Mouse (Mus musculus) stomach, embryonic 14.5 days (tissue): ENCODE measurements at regions not wholly inside any gene's neighbourhood (a gene's known extent, or its start where the extent isn't known, plus 50 kb on each side); places are given as distances from the start of the nearest gene placed in this dataset.
A peak's percentile ranks its signal among the peaks of the same experiment; 100 is the strongest.

Experiments used
- ATAC-seq: fragments of 200-750 bp; cut with Nextera tagmentation; 2 replicates; pipeline ENCODE4 v1.8.0; 2017; ENCODE audit warnings: low read depth, moderate TSS enrichment; ENCODE audit not compliant: insufficient number of reproducible peaks, insufficient read depth, low FRiP score
- H3K27ac ChIP-seq: fragments of 300-500 bp; sonication (generic); 2 replicates; pipeline ENCODE4 v1.5.1; 2014; ENCODE audit warnings: mild to moderate bottlenecking, low read length, moderate library complexity, mixed read lengths
- H3K27me3 ChIP-seq: fragments of 300-500 bp; sonication (generic); 2 replicates; pipeline ENCODE4 v1.6.1; 2014; ENCODE audit warnings: low read length, control low read depth, mixed read lengths; ENCODE audit not compliant: control insufficient read depth, insufficient read depth
- H3K36me3 ChIP-seq: fragments of 300-500 bp; sonication (generic); 2 replicates; pipeline ENCODE4 v1.6.1; 2014; ENCODE audit warnings: mild to moderate bottlenecking, control low read depth, low read length, moderate library complexity, mixed read lengths; ENCODE audit not compliant: control insufficient read depth, insufficient read depth
- H3K4me1 ChIP-seq: fragments of 300-500 bp; sonication (generic); 2 replicates; pipeline ENCODE4 v1.6.1; 2014; ENCODE audit warnings: low read length, control low read depth, mixed read lengths; ENCODE audit not compliant: control insufficient read depth, insufficient read depth
- H3K4me2 ChIP-seq: fragments of 300-500 bp; sonication (generic); replicated peaks from 2 replicates; pipeline ENCODE4 v1.6.1; 2014; ENCODE audit warnings: low read depth, low read length, control low read depth
- H3K4me3 ChIP-seq: fragments of 300-500 bp; sonication (generic); 2 replicates; pipeline ENCODE4 v1.5.1; 2014; ENCODE audit warnings: low read depth, low read length, control low read depth
- H3K9ac ChIP-seq: fragments of 300-500 bp; sonication (generic); replicated peaks from 2 replicates; pipeline ENCODE4 v1.6.1; 2014; ENCODE audit warnings: low read depth, mild to moderate bottlenecking, control low read depth, low read length, moderate library complexity, mixed read lengths
- H3K9me3 ChIP-seq: fragments of 300-500 bp; sonication (generic); 2 replicates; pipeline ENCODE4 v1.6.1; 2016; ENCODE audit warnings: low read depth, low read length, control low read depth; ENCODE audit not compliant: control insufficient read depth
- WGBS: fragments of 180-500 bp; shearing (Covaris S2); extraction: QIAGEN DNeasy Blood & Tissue Kit; methylation state at CpG from one replicate; pipeline ENCODE4 v1.1.7; 2014; 5-methylcytosine and 5-hydroxymethylcytosine counted together

DNA sequence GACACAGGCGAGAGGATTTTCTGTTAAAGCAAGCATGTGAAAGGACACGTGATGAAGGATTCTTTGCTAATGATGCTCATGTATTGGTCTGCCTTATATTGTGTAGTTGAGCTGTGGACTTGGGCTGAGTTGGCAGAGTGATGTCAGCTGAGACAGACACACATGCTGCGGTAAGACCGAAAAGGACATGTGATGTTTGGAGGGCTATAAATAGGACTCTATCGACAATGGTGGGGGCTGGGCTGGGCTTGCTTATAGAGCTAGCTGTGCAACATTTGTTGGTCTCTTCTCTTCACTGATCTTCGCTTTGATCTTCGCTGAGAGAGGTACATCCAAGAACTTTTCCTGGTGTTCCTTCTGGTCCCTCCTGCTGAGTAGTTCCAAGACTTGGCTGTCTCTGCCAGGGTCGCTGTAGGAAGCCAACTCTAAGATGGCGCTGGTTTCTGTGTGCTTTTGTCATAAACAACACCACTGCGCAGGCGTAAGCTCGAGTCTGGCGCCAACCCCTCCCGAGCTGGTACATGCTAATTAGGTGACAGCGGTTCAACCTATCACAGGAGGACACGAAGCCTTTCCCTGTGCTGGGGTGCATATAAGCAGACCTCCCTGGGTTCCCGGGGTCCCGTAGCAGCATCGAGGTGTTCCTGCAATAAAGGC, 145.8 kb upstream of the Tut7 start:
- Histone ChIP-seq H3K27ac (no peak overlapping the region), H3K36me3 (no peaks in the 10 kb centered on the region), H3K27me3 (no peaks in the 10 kb centered on the region), H3K4me1 (peaks cover 10% of the 10 kb centered on the region; the same call in 1 of the 2 replicates), H3K4me3 (no peak overlapping the region), H3K9ac (no peak overlapping the region), H3K4me2 (no peak overlapping the region), H3K9me3 (no peaks in the 10 kb centered on the region)
- WGBS, result 84% methylated on average over 19 of the region's 19 CpGs
- ATAC-seq, result no peak

DNA sequence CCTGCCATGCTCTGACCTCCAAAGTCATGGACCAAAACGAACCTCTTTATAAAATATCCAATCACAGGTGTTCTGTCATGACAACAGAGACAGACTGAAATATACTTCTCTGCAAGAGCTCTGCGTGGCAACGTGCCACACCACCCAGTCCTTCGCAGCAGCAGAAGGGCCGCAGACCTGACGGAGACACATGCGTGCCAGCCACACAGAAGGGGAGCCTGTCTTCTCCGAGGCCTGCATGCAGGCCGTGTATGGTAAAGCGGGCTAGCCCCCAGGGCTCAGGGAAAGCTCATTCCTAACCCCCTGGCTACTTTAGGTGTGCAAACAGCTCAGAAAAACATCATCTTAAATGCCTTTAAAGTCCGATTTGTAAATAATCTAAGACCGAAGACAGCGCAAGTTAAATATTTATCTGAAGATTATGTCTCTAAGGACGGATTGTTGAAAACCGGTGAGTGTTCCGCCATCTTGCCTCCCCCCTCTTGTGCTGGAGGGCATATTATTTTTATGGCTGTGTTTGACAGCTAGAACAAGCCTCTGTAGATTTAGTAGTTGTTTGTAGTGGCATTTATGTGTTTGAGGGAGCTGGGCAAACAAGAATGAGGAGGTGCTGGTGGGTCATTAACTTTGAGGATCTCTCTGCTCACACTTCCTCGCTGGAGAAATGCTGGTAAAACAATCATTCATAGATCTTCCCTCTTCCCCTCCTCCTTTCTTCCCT, 143.7 kb upstream of the Tut7 start:
- Histone ChIP-seq H3K27me3 (no peaks in the 10 kb centered on the region), H3K9ac (no peak overlapping the region)
- peak; percentile 23; the same call in 1 of the 2 replicates for ATAC-seq

DNA sequence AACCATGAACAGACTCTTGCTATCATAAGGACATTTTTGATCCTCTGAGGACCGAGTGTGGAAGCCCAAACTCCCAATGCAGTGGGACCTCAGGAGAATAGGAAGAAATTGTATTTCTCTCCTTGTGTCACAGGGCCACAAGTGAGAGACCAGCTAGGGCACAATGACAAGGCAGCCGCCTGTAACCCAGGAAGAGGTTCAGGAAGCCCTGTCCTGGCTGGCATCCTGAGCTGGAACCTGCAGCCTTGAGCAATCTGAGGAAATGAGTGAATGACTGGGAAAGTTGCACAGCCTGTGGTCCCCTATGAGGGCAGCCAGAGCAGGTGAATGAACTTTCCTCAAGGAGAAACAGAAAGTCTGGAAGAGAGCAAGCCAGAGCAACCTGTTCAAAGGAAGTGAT, 142.0 kb upstream of the Tut7 start:
- no peak for ATAC-seq
- Histone ChIP-seq H3K4me2 (no peak overlapping the region), H3K36me3 (no peaks in the 10 kb centered on the region), H3K9me3 (no peaks in the 10 kb centered on the region), H3K27me3 (no peaks in the 10 kb centered on the region), H3K4me1 (0 out of 2 replicates have a peak, but pooled peaks cover 2% of the 10 kb centered on the region), H3K9ac (no peak overlapping the region), H3K4me3 (no peak overlapping the region), H3K27ac (no peak overlapping the region)
- 91% methylated on average over 2 of the region's 2 CpGs for WGBS

More for the DNA sequence above, 143.7 kb upstream of the Tut7 start:
- peaks cover 10% of the 10 kb centered on the region; the same call in 1 of the 2 replicates for H3K4me1 ChIP-seq
- H3K4me2 ChIP-seq, result no peak overlapping the region
- no peak overlapping the region for H3K4me3 ChIP-seq
- no peaks in the 10 kb centered on the region for H3K36me3 ChIP-seq
- WGBS, result 33% methylated on average over 17 of the region's 17 CpGs
- H3K27ac ChIP-seq, result no peak overlapping the region
- H3K9me3 ChIP-seq, result no peaks in the 10 kb centered on the region

DNA sequence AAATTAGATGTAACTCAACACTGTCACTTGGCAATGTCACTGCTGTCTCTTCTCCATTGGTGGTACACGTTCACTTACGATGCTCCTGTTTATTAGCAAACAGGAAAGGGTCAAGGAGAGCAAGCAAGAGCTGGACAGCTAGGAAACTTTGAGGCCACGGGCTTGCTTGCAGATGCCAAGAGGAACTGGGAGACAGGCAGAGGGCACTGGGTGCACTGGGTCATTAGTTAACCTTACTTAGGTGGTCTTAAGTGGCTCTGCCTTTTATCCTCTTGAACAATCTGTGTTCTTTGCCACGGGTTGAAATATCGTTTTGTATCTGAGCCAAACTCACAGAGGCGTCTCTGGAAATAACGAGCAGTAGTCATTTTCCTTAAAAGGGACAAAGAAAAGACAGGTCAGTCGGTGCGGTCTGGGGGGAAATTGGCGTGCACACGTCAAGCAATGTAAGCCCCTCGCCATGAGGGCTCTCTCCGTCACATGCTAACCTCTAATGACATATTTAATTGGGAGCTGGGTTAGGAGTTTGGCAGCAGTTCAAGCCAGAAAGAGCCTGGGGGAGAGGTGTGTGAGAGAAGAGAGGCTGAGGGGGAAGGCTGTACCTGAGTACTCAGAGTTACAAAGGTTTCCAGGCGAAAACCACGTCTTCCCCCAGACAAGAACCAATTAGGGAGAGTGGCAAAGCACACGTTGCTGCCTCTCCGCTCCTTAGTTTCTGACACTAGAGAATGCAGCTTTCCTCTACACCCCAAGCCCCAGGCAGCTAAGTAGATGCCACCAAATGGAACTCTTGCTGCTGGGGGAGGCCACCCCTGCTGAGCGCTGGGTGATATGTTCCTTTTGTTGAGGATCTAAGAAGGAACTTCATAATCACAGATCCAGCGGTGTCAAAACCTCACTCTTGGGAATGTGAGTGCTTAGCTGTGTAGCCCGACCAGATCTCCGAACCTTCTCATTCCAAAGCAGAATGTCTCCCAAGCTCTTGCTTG, 140.0 kb upstream of the Tut7 start:
- Histone ChIP-seq H3K4me1 (0 out of 2 replicates have a peak, but pooled peaks cover 2% of the 10 kb centered on the region), H3K9ac (no peak overlapping the region), H3K4me3 (no peak overlapping the region), H3K9me3 (no peaks in the 10 kb centered on the region), H3K4me2 (no peak overlapping the region), H3K27ac (no peak overlapping the region), H3K36me3 (no peaks in the 10 kb centered on the region), H3K27me3 (no peaks in the 10 kb centered on the region)
- ATAC-seq, result no peak
- 53% methylated on average over 21 of the region's 21 CpGs for WGBS

DNA sequence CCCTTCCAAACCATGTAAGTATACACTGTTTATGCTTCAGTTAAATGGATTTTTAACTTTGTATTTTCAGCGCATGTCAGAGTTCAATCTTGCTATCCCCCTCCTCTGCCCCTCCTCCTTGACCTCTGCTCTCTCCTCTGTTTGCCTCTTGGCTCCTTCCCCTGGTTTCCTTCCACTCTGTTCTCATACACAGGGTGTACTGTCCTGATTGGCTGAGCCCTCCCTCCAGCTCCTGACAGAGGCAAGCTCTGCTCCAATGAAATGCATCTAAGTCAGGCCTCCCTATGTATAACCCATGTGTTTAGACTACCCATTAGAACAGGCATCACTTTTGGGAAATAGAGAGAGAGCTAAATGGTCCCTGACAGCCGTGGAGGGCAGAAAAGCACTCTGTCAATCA, 133.5 kb upstream of the Tut7 start:
- Histone ChIP-seq H3K4me2 (no peak overlapping the region), H3K9ac (no peak overlapping the region), H3K4me1 (no peaks in the 10 kb centered on the region), H3K27me3 (no peaks in the 10 kb centered on the region), H3K4me3 (no peak overlapping the region), H3K36me3 (no peaks in the 10 kb centered on the region), H3K27ac (no peak overlapping the region), H3K9me3 (no peaks in the 10 kb centered on the region)
- 32% methylated on average over 2 of the region's 2 CpGs for WGBS
- ATAC-seq, result 0 out of 2 replicates have a peak, but pooled peaks have one; percentile 37

DNA sequence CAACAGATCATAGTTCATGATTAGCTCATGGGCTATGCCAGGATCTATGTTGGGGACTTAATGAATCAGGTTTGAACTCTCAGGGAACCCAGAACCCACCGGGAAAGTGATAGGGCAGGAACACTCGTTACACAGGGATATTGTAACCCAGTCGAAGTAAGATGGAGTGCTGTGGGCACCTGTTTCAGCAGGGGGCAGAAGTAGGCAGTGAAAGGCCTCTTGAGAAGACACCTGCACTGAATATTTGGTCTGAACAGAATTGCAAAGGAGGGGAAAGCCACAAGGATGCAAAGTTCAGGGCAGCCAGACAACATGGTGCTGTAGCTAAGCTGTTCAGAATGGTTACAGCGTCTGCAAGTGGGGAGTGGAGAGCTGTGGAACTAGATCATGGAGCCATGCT, 129.9 kb upstream of the Tut7 start:
- Histone ChIP-seq H3K4me2 (no peak overlapping the region), H3K36me3 (no peaks in the 10 kb centered on the region), H3K4me3 (no peak overlapping the region), H3K27me3 (no peaks in the 10 kb centered on the region), H3K9me3 (no peaks in the 10 kb centered on the region), H3K27ac (no peak overlapping the region), H3K4me1 (no peaks in the 10 kb centered on the region), H3K9ac (no peak overlapping the region)
- ATAC-seq, result no peak
- 47% methylated on average over 4 of the region's 4 CpGs for WGBS

DNA sequence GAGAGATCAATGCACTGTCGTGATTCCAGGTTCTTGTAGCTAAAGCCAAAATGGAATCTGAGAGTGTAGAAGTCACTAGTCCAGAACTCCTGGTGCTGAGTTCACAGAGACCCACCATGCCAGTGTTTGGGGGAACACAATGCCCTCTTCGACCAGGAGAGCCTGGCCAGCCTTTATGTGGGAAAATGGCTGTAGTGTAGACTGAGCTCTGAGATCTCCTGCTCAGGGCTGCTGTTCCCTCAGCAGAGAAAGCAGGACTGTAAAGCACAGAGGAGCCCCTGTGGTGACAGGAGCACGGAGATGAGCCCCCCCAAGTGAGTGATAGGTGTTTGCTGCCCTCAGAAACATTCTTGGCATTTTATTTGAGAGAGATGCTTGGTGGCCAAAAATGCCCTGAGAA, 129.2 kb upstream of the Tut7 start:
- H3K9me3 ChIP-seq, result no peaks in the 10 kb centered on the region
- no peaks in the 10 kb centered on the region for H3K36me3 ChIP-seq
- H3K4me3 ChIP-seq, result no peak overlapping the region
- no peaks in the 10 kb centered on the region for H3K4me1 ChIP-seq
- no peak for ATAC-seq
- 68% methylated on average over 3 of the region's 3 CpGs for WGBS
- no peaks in the 10 kb centered on the region for H3K27me3 ChIP-seq
- H3K9ac ChIP-seq, result no peak overlapping the region
- no peak overlapping the region for H3K4me2 ChIP-seq
- no peak overlapping the region for H3K27ac ChIP-seq

DNA sequence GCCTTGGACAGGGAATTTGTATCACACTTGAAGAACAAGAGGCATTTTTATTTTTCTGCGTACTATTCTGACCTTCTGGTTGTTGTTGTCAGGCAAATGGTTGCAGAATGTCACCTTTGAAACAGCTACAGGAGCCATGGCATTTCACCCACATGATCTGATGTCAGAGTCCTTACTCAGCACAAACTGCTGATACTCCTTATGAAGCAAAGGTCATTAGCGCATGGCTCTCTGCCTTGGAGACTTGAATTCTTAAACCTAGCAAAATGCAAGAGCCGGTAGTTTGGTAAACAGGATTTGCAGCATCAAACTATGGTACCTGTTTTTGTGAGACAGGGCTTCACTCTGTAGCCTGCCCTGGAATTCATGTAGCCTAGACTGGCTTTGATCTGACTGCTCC, 127.3 kb upstream of the Tut7 start:
- no peaks in the 10 kb centered on the region for H3K27me3 ChIP-seq
- WGBS, result 89% methylated on average over 3 of the region's 3 CpGs
- no peaks in the 10 kb centered on the region for H3K9me3 ChIP-seq
- H3K4me2 ChIP-seq, result no peak overlapping the region
- H3K27ac ChIP-seq, result no peak overlapping the region
- no peak overlapping the region for H3K4me3 ChIP-seq
- no peak overlapping the region for H3K9ac ChIP-seq
- no peaks in the 10 kb centered on the region for H3K36me3 ChIP-seq
- no peak for ATAC-seq
- no peaks in the 10 kb centered on the region for H3K4me1 ChIP-seq
